Mouse (Mus musculus): Measurements from ENCODE around the gene Crhbp.

The Crhbp gene

GRCm38 (mm10) chr13:95444824-95445223 lies at the start of gene Crhbp:
Gene Crhbp (minus strand): TSS chr13:95444924.
- no peak for DNase-seq

DNA sequence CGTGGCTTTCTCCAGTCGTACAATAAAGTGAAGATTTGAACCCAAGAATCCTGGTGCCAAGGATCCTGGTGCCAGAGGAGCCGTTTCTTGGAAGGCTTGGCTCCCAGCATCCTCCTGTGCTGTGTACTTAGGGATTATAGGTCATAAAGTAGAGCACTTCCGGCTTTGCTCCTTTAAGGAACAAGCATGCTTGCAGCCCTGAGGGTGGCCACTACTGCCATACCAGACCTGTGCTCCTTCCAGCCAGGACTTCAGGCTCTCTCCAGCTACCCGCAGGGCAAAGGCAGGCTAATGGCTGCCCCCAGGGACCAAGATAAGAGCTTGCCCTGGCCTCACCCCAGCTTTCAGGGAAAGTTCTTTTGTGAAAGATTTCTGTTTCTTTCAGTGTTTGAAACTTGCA lies 48.6 kb upstream of the Crhbp start:
- no peak for DNase-seq

DNA sequence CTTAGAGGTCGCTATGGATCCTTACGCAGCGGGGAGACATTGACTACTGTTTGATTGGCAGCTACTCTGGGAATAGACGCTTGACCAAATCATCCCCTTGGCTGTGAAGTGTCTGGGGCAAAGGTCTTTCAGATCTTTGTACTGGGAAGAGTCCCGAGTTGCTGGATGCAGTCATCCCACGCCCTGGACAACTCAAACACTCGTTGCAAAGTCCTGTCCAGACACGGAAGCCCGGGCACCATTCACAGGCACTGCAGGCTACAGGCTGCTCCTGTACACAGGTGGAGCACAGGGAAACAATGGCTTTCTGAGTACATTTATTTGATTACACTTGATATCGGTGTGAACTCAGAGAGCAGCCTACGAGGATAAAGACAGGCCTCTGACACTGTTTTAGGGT lies 46.6 kb upstream of the Crhbp start:
- DNase-seq = no peak

- no peak for DNase-seq
These were observed 39.9 kb upstream of the Crhbp start for GRCm38 (mm10) chr13:95484664-95485063.

- DNase-seq = peak; percentile 66
These were observed 36.7 kb upstream of the Crhbp start for GRCm38 (mm10) chr13:95481428-95481827.

GRCm38 (mm10) chr13:95478671-95479413 lies 34.1 kb upstream of the Crhbp start, which contains the start of gene S100z:
Gene S100z (minus strand): TSS chr13:95478721.
- DNase-seq = no peak

- no peak for DNase-seq
These were observed 32.4 kb upstream of the Crhbp start for GRCm38 (mm10) chr13:95477173-95477572.

GRCm38 (mm10) chr13:95475124-95475523 lies 30.4 kb upstream of the Crhbp start:
- DNase-seq = no peak

GRCm38 (mm10) chr13:95474294-95474693 lies 29.6 kb upstream of the Crhbp start:
- no peak for DNase-seq

- no peak for DNase-seq
These were observed 26.2 kb upstream of the Crhbp start for GRCm38 (mm10) chr13:95470970-95471369.

- DNase-seq = no peak
These were observed 6.8 kb upstream of the Crhbp start for GRCm38 (mm10) chr13:95451529-95451928.

- no peak for DNase-seq
These were observed 6.0 kb upstream of the Crhbp start for GRCm38 (mm10) chr13:95450636-95451210.

DNA sequence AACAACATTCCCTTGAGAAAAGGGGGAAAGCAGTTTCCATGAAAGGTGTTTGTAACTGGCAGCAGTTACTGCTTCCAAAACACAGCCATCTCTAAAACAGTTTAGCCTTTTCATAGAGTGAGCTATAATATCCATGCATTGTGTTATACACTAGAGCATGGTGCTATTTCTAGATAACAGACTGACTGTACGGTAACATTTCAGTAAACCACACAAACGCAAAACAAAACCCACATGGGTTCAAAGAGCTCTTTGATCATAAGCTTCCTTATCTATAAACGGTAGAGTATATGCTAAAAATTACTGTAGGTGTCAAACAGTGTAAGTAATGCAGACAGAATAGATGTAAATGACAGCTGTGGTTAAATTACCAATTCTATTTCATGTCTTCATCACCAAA lies 5.0 kb upstream of the Crhbp start:
- DNase-seq = no peak

- no peak for DNase-seq
These were observed 433 bp downstream of the Crhbp start for GRCm38 (mm10) chr13:95444291-95444690.

DNA sequence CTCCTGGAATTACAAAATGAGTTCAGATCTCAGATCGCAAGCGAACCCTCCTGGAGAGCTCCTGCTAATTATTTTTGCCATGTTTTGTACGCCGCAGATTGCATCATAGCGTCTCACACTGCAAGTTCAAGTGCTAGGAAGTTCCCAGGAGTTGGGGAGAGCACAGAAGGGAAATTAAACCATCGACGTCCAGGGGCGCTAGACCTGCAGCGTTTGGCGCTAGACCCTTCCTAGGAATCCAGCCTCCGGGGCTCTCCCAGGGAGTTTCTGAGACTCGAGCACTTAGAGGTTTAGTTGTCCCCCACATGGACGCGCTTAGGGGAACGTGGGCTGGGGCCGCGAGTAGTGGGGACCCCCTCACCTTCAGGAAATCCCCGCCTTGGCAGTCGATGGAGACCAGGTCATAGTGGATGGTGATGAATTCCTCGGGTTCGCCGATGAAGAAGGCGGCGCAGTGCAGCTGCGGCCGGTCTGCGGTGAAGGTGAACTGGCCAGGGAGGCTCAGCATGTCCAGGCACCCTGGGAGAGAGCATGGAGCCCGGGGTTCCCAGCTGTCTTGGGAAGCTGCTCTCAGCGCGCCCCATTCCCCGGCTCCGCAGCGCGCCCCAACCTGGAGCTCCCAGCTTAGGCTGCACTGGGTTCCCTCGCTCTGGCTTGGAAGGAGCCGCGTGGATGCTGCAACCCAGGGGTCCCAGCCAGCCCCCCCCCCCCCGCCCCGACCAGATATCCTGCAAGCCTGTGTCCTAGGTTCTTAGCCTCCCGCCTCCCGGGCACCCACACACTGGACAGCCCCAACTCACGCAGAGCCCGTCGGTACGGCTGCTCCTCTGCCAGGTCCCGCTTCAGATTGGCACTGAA lies 1.1 kb downstream of the Crhbp start:
- DNase-seq = no peak

GRCm38 (mm10) chr13:95442901-95443300 lies 1.8 kb downstream of the Crhbp start:
- no peak for DNase-seq

DNA sequence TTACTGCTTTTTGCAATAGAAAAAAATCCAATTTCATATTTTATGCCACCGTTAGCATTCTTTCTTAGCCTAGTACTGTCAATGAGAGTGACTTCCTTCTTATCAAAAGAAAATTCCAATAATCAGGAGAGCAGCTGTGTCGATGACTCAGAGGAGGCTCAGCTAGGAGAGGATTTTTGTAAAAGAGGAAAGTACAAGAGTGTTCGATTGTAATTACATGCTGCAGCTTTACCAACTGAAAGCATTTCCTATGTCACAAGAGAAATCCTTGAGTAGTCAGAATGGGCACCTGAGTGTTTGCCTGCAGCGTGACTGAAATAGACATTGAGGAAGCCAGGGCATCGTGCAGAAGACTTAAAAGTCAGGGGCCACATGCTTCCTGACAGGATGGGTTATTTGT lies 5.2 kb downstream of the Crhbp start:
- DNase-seq = no peak

- DNase-seq = no peak
These were observed 13.0 kb downstream of the Crhbp start for GRCm38 (mm10) chr13:95431760-95432159.

GRCm38 (mm10) chr13:95427499-95427898 lies 17.2 kb downstream of the Crhbp start:
- no peak for DNase-seq

DNA sequence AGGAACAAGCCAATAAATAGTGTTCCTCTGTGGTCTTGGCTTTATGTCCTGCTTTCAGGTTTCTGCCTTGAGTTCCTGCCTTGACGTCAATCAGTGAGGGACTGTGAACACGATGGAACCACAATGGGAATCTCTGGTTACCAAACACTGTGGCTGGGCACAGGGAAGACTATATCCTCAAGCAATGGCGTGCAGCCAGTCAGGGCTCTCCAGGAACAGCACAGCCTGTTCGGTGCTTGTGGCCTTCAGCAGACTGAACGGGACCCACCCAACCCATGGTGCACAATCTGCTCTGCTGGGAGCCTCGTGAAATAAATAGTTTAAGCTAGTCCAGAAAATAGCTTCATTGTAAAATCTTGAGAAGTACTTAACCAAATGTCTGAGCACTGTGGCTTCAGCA lies 18.3 kb downstream of the Crhbp start:
- no peak for DNase-seq

DNA sequence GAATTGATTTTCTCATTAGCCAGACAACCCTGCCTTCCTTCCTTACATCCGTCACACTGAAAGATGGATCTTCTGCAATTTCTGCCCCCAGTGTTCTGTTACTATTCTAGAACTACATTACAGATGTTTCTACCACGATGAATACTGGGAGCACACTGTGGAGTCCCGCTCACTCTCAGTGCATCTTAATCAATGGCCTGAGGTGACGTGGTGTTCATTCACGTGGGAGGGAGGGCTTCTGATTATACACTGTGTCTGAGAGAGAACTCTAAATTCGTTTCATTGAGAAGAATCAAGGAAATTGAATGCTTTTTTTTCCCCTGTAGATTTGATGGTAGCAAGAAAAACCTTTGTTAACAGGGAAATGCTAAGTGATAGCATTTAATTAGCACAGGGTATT lies 19.2 kb downstream of the Crhbp start:
- no peak for DNase-seq

DNA sequence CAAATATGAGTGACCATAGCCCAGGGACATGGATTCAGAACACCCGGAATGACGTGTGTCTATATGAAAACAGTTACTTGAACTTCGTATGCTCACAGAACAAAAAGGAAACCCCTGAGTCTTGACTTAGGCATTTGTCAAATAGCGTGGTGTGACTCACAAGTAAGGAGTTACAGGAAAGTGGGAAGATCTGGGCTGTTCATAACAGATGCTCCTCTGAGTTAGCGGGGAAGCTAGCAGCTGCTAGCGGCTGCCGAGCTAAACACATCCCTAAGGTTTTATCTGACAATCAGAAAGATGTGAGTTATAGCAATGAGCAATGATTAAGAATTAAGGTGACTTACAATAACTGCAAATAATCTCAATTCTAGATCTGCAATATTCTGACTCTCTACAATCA lies 19.8 kb downstream of the Crhbp start:
- DNase-seq = no peak

DNA sequence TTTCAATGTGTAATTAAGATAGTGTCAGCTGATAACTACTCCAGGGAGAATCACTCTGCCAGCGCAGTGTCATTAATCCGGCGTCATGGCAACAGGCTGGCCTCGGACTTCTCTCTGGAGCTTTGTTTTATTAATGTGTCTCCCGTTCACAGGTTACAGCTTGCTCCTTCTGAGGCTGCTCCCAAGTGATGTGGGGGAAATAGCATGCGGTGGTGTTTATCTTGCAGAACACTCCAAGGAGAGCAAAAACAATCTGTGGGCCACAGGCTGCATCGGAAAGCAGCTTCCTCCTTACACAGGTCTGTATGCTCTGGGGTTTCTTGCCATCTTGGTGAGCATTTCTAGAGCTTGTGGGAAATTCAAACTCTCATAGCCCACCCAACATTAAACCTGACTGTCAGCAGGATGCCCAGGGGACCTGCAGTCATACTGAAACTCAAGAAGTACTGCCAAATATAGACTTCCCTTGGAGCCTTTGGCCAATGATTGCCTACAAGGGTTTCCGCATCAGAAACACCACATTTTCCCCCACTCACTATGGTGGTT lies 25.4 kb downstream of the Crhbp start:
- no peak for DNase-seq

Data from right cerebral cortex, postnatal 25 days (tissue).